In genomic region chr2:173385722-173386141, GRCm38 (mm10) we compare ENCODE assay signal across 8 mouse cellular contexts.
DNase-seq lines count a peak whose midpoint lies in the region.

No protein-coding gene starts in this region.

- DNase-seq in gastrocnemius, adult 18-20 months (ENCODE audit: low spot score), result peak; percentile 9
- DNase-seq in gastrocnemius, postnatal 36 days, result no peak
- DNase-seq in thymus, postnatal 25 days, result peak; percentile 40
- DNase-seq in thymus, adult 18-20 months, result no peak
- DNase-seq in fibroblast of lung, adult 2 months (ENCODE audit: low read depth), result peak; percentile 72
- DNase-seq in thymus, postnatal 4 days, result peak; percentile 57
- no peak for DNase-seq in cerebellum, postnatal 36 days
- DNase-seq in c-Kit-positive CD71-positive TER-119-positive erythroid progenitor cells, embryonic 14.5 days (ENCODE audit: low spot score), result no peak

- intact Hi-C loops in gastrocnemius, postnatal 36 days (cut with DNase I), result no loop called here

Comparison
In these comparisons a context has a peak if more than half of its experiments do, and no peak if none do; other contexts are left out.
1. DNase-seq: peak in gastrocnemius, adult 18-20 months (single experiment), thymus, postnatal 25 days (single experiment), fibroblast of lung, adult 2 months (single experiment) and thymus, postnatal 4 days (single experiment); none in gastrocnemius, postnatal 36 days (0 of 2), thymus, adult 18-20 months (0 of 2), cerebellum, postnatal 36 days (0 of 2) and c-Kit-positive CD71-positive TER-119-positive erythroid progenitor cells, embryonic 14.5 days (single experiment).